16 mouse cellular contexts compared by ENCODE assay signal in genomic region chrX:116313049-116313448, GRCm38 (mm10).
"Had no signal": no experiment of that assay in that cellular context is flagged by ENCODE, and none has a peak within 500 bp of the region (broad histone marks: within the 10 kb centered on the region; RNA-seq: fewer than 3 reads in every experiment).

No protein-coding gene starts in this region.

- H3K4me1 ChIP-seq: neural tube, embryonic 13.5 days; neural tube, embryonic 15.5 days; stomach, embryonic 15.5 days had no signal

- DNase-seq: retina, postnatal 1 day; right cerebral cortex, adult 18-20 months; right cerebral cortex, postnatal 14 days; right cerebral cortex, postnatal 25 days; right cerebral cortex, postnatal 4 days; spleen, adult 18-20 months; thymus, adult 18-20 months; thymus, adult 2 months; thymus, postnatal 14 days; thymus, postnatal 25 days; thymus, postnatal 36 days; thymus, postnatal 4 days had no signal

- H3K9ac ChIP-seq: neural tube, embryonic 13.5 days; neural tube, embryonic 15.5 days; stomach, embryonic 15.5 days had no signal

- H3K9me3 ChIP-seq: neural tube, embryonic 13.5 days; neural tube, embryonic 15.5 days; stomach, embryonic 15.5 days had no signal

- H3K4me3 ChIP-seq: neural tube, embryonic 13.5 days; neural tube, embryonic 15.5 days; stomach, embryonic 15.5 days had no signal

- H3K36me3 ChIP-seq: neural tube, embryonic 13.5 days; neural tube, embryonic 15.5 days; stomach, embryonic 15.5 days had no signal

- H3K27ac ChIP-seq: neural tube, embryonic 13.5 days; neural tube, embryonic 15.5 days; stomach, embryonic 15.5 days; stomach, postnatal 0 days had no signal

- H3K27me3 ChIP-seq: neural tube, embryonic 13.5 days; neural tube, embryonic 15.5 days; stomach, embryonic 15.5 days had no signal
